Mouse (Mus musculus) forebrain, postnatal 0 days (tissue): Measurements from ENCODE around the gene Tchp. TPM values are rescaled to one million over a fixed set of nuclear protein-coding genes. Genes with fewer than 3 reads are reported as not detected.

Experiments
- ATAC-seq: fragments of 200-750 bp; cut with Nextera tagmentation; 2 replicates; pipeline ENCODE4 v1.8.0; 2017; ENCODE audit warnings: mild to moderate bottlenecking, moderate library complexity
- DNase-seq: peaks from one replicate; pipeline ENCODE4 v3.0.0-alpha.2; 2015
- H3K27ac ChIP-seq: fragments of 300-500 bp; sonication (generic); 2 replicates; pipeline ENCODE4 v1.5.1; 2014; ENCODE audit warnings: low read depth, mild to moderate bottlenecking, antibody characterized with exemption, low read length, moderate library complexity, mixed read lengths
- H3K27me3 ChIP-seq: fragments of 300-500 bp; sonication (generic); 2 replicates; pipeline ENCODE4 v1.6.1; 2014; ENCODE audit warnings: mild to moderate bottlenecking, low read length, mixed read lengths; ENCODE audit not compliant: insufficient read depth
- H3K36me3 ChIP-seq: fragments of 300-500 bp; sonication (generic); 2 replicates; pipeline ENCODE4 v1.6.1; 2014; ENCODE audit warnings: mild to moderate bottlenecking, moderate library complexity; ENCODE audit not compliant: insufficient read depth
- H3K4me1 ChIP-seq: fragments of 300-500 bp; sonication (generic); 2 replicates; pipeline ENCODE4 v1.6.1; 2014; ENCODE audit warnings: antibody characterized with exemption; ENCODE audit not compliant: insufficient read depth
- H3K4me2 ChIP-seq: fragments of 300-500 bp; sonication (generic); 2 replicates; pipeline ENCODE4 v1.6.1; 2014; ENCODE audit warnings: low read depth, mild to moderate bottlenecking, moderate library complexity
- H3K4me3 ChIP-seq: fragments of 300-500 bp; sonication (generic); 2 replicates; pipeline ENCODE4 v1.5.1; 2014; ENCODE audit warnings: low read depth, low read length, mixed read lengths
- H3K9ac ChIP-seq: fragments of 300-500 bp; sonication (generic); 2 replicates; pipeline ENCODE4 v1.6.1; 2014; ENCODE audit warnings: mild to moderate bottlenecking
- H3K9me3 ChIP-seq: fragments of 300-500 bp; sonication (generic); 2 replicates; pipeline ENCODE4 v1.6.1; 2016; ENCODE audit warnings: low read length
- CTCF ChIP-seq: sonication (generic); IDR thresholded peaks from 2 replicates; pipeline ENCODE4 v1.5.1; 2016; ENCODE audit warnings: antibody characterized with exemption, control low read depth, low read depth
- WGBS: fragments of 180-500 bp; shearing (Covaris S2); extraction: QIAGEN DNeasy Blood & Tissue Kit; methylation state at CpG from one replicate; pipeline ENCODE4 v1.1.7; 2014; 5-methylcytosine and 5-hydroxymethylcytosine counted together
- polyA plus RNA-seq: library from polyadenylated mRNA; unstranded; fragments of >200 nt; fragmentation: Nextera tagmentation; extraction: Ambion mirVana; gene quantifications from 2 replicates; pipeline ENCODE4 v1.2.1, GENCODE M21; 2015
- total RNA-seq: library from RNA; depleted of rRNA; stranded (reverse); fragments of >200 nt; gene quantifications from 2 replicates; pipeline ENCODE4 v1.2.3, GENCODE M21; 2014

The Tchp gene
- total and polyA plus RNA-seq, 2 experiments from 2014 or later: 11.8 to 14.4 TPM

- ATAC-seq (no peak), DNase-seq (no peak)
- H3K9me3 ChIP-seq: no peaks in the 10 kb centered on the region
- no peak overlapping the region for H3K4me3 ChIP-seq
- peaks cover 75% of the 10 kb centered on the region for H3K36me3 ChIP-seq
- H3K4me1 ChIP-seq: 0 out of 2 replicates have a peak, but pooled peaks cover 4% of the 10 kb centered on the region
- H3K9ac ChIP-seq: no peak overlapping the region
- no peak for TF ChIP-seq CTCF
- 85% methylated on average over 5 of the region's 5 CpGs for WGBS
- H3K27me3 ChIP-seq: no peaks in the 10 kb centered on the region
- H3K27ac ChIP-seq: no peak overlapping the region
- H3K4me2 ChIP-seq: no peak overlapping the region
These were observed 38.0 kb downstream of the Tchp start for GRCm38 (mm10) chr5:114745581-114745980.

- H3K4me3 ChIP-seq: no peak overlapping the region
- no peak overlapping the region for H3K4me2 ChIP-seq
- peaks cover 69% of the 10 kb centered on the region for H3K36me3 ChIP-seq
- no peak for DNase-seq
- H3K27me3 ChIP-seq: no peaks in the 10 kb centered on the region
- H3K27ac ChIP-seq: no peak overlapping the region
- 0 out of 2 replicates have a peak, but pooled peaks cover 4% of the 10 kb centered on the region for H3K4me1 ChIP-seq
- ATAC-seq: no peak
- H3K9ac ChIP-seq: no peak overlapping the region
- 80% methylated on average over 4 of the region's 4 CpGs for WGBS
- no peaks in the 10 kb centered on the region for H3K9me3 ChIP-seq
- TF ChIP-seq CTCF: no peak
These were observed 39.3 kb downstream of the Tchp start for GRCm38 (mm10) chr5:114746886-114747285.

GRCm38 (mm10) chr5:114747521-114747920 lies 40.0 kb downstream of the Tchp start:
- no peak overlapping the region for H3K27ac ChIP-seq
- H3K9ac ChIP-seq: no peak overlapping the region
- no peaks in the 10 kb centered on the region for H3K27me3 ChIP-seq
- 92% methylated on average over 5 of the region's 5 CpGs for WGBS
- peaks cover 70% of the 10 kb centered on the region for H3K36me3 ChIP-seq
- no peak for TF ChIP-seq CTCF
- 0 out of 2 replicates have a peak, but pooled peaks cover 4% of the 10 kb centered on the region for H3K4me1 ChIP-seq
- H3K4me2 ChIP-seq: no peak overlapping the region
- ATAC-seq: no peak
- H3K9me3 ChIP-seq: no peaks in the 10 kb centered on the region
- H3K4me3 ChIP-seq: no peak overlapping the region
- DNase-seq: no peak

- no peak for TF ChIP-seq CTCF
- Histone ChIP-seq H3K4me2 (no peak overlapping the region), H3K36me3 (peaks cover 66% of the 10 kb centered on the region), H3K9ac (no peak overlapping the region), H3K9me3 (no peaks in the 10 kb centered on the region), H3K27me3 (no peaks in the 10 kb centered on the region), H3K4me3 (no peak overlapping the region), H3K4me1 (no peaks in the 10 kb centered on the region), H3K27ac (no peak overlapping the region)
- 76% methylated on average over 10 of the region's 10 CpGs for WGBS
- ATAC-seq (no peak), DNase-seq (no peak)
These were observed 42.8 kb downstream of the Tchp start for GRCm38 (mm10) chr5:114750325-114750724.

GRCm38 (mm10) chr5:114752397-114752796 lies 44.8 kb downstream of the Tchp start:
- WGBS: 90% methylated on average over 10 of the region's 10 CpGs
- H3K9ac ChIP-seq: no peak overlapping the region
- H3K4me2 ChIP-seq: no peak overlapping the region
- no peaks in the 10 kb centered on the region for H3K27me3 ChIP-seq
- TF ChIP-seq CTCF: no peak
- H3K9me3 ChIP-seq: no peaks in the 10 kb centered on the region
- no peak overlapping the region for H3K27ac ChIP-seq
- peaks cover 58% of the 10 kb centered on the region for H3K36me3 ChIP-seq
- H3K4me3 ChIP-seq: no peak overlapping the region
- H3K4me1 ChIP-seq: no peaks in the 10 kb centered on the region
- no peak for DNase-seq
- no peak for ATAC-seq

- H3K27ac ChIP-seq: no peak overlapping the region
- peaks cover 54% of the 10 kb centered on the region for H3K36me3 ChIP-seq
- peak; percentile 25 for DNase-seq
These were observed 45.8 kb downstream of the Tchp start for GRCm38 (mm10) chr5:114753384-114753783.

GRCm38 (mm10) chr5:114759536-114760090 lies 52.1 kb downstream of the Tchp start:
- TF ChIP-seq CTCF: no peak
- no peaks in the 10 kb centered on the region for H3K4me1 ChIP-seq
- H3K4me3 ChIP-seq: no peak overlapping the region
- 97% methylated on average over 5 of the region's 5 CpGs for WGBS
- DNase-seq (no peak), ATAC-seq (no peak)
- H3K36me3 ChIP-seq: peaks cover 60% of the 10 kb centered on the region
- no peak overlapping the region for H3K4me2 ChIP-seq
- no peaks in the 10 kb centered on the region for H3K9me3 ChIP-seq
- no peaks in the 10 kb centered on the region for H3K27me3 ChIP-seq
- no peak overlapping the region for H3K9ac ChIP-seq
- H3K27ac ChIP-seq: no peak overlapping the region

More at GRCm38 (mm10) chr5:114753384-114753783, 45.8 kb downstream of the Tchp start:
- no peaks in the 10 kb centered on the region for H3K4me1 ChIP-seq
- ATAC-seq: peak; percentile 91
- WGBS: 78% methylated on average over 12 of the region's 12 CpGs
- TF ChIP-seq CTCF: no peak
- H3K4me2 ChIP-seq: no peak overlapping the region
- no peak overlapping the region for H3K9ac ChIP-seq
- H3K27me3 ChIP-seq: no peaks in the 10 kb centered on the region
- H3K9me3 ChIP-seq: no peaks in the 10 kb centered on the region
- H3K4me3 ChIP-seq: no peak overlapping the region
